Mouse (Mus musculus) central nervous system, embryonic 11.5 days (tissue): ENCODE measurements around the gene 1700013F07Rik. TPM values are rescaled to one million over a fixed set of nuclear protein-coding genes. Genes with fewer than 3 reads are reported as not detected.

ENCODE experiments used
- polyA plus RNA-seq: library from polyadenylated mRNA; depleted of rRNA; stranded (reverse); fragments of >200 nt; gene quantifications from 2 replicates; pipeline ENCODE4 v1.2.3, GENCODE M21; 2012; rRNA removed

1700013F07Rik gene
- polyA plus RNA-seq, result 0.28 and 0.42 TPM in 2 replicates

DNA sequence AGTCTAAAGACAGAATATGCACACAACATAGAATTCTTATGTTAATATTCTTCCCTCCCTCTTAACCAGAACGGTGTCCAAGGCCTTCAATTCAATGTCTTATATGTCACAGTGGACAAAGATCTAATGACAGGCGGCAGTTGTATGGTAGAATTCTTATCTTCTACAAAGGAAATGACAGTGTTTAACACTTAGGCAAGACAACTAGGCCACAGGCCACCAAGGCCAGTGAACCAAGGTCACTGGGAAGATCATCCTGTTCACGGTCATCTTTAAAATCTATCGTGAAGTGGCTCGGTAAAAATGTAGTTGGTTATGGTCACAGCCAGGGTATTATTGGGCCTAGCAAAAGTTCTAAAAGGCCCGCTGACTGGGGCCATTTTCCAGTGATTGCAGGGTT lies at the start of gene 1700013F07Rik:
Gene 1700013F07Rik, plus strand, starts transcription at position 200 of the 400 bp plus-strand sequence.

DNA sequence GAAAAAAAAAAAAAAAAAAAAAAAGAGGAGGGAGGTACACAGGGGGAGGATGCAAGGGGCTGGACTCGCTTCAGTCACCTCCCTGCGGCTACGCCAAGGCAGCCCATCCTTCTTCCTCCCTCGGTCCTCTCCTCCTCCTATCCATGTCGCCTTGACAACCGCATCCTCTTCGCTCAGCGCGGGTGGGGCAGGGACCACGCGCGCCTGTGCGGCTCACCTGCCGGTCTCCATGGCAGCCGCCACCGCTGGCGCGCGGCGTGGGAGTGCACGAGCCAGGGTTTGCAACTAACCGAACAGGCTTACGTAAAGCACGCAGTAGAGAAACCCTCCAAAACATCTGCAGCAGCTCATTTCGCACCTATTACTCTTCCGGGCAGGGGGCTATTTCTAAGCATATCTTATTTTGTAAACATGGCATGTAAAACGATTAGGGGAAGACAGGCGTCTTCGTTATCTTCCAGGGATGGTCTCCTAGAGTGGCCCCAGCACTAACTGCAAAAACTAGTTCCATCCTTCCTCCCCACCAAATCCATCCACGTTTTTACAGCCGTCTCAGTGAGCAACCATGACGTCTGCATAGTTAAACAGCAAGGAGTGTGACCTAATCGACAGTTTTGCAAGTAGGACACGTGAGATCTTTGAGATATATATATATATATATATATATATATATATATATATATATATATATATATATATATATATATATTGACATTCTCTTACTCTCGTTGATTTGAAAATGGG lies 2.7 kb downstream of the 1700013F07Rik start, which contains the start of gene 5330417C22Rik:
Gene 5330417C22Rik, minus strand, starts transcription at position 20 of the 744 bp plus-strand sequence.

DNA sequence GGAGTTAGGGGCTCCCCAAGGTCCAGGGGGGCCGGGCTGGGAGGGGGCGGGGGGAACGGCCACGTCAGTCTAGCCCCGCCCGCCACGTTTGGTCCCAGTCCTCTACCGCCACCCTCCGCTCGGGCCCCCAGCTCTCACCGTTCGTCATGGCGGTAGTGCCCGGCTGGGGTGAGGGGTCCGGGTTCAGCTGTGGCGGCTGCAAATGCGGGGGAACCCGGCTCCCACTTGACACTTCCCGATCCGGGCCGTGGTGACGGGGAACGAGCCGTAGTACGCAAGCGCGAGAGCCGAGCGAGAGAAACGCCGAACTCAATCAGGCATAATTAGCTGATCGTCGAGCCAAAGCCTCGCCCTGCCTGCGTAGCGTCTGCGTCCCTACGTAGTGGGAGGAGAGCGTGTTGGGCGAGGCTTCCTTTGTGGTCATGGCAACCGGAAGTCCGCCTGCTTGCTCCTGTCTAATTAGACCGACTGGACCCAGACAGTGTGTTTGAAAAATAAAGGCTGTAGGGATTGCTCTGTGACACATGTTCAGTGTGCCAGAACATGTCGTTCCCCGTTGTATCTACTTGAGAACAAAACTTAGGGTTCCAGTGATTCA lies 28.3 kb downstream of the 1700013F07Rik start, which contains the start of gene Tmem167b:
Gene Tmem167b, minus strand, starts transcription at position 334 of the 598 bp plus-strand sequence.

DNA sequence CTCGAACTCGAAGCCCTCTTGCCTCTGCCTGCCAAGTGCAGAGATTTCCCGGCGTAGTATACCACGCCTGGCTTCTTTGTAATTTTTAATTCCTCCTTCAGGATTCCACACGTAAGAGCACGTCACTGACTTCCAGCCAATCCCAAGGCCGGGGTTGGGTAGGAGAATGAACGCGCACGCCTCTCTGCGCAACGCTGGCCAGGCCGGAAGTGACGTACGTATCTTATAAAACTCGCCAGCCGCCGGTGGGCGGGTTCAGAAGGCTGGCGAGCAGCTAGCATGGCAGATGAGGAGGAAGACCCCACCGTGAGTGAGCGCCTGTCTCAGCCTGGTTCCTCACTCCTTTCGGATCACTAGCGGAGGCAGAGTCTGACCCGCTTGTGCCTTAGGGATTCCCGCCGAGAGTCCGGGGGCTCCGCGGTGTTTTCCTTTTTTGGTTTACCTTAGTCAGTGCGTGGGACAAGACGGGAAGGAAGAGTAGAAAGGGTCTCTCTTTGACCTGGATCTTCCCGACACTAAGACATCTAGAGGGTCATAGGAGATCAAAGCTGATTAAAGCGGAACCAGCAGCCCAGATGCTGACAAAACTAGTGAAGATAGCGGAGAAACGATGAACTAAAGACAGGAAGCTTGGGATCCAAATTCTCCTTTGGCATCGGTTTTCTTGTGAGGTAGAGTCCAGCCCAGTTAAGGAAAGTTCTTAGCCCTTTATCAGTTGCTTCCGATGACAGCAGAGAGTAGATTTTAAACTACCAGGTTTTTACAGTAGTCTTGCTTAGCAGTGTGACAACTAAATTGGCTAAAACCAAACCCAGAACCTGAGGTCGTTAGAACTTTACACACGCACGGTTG lies 37.7 kb downstream of the 1700013F07Rik start, which contains the start of gene Taf13:
Gene Taf13, plus strand, starts transcription at position 256 of the 852 bp plus-strand sequence.

DNA sequence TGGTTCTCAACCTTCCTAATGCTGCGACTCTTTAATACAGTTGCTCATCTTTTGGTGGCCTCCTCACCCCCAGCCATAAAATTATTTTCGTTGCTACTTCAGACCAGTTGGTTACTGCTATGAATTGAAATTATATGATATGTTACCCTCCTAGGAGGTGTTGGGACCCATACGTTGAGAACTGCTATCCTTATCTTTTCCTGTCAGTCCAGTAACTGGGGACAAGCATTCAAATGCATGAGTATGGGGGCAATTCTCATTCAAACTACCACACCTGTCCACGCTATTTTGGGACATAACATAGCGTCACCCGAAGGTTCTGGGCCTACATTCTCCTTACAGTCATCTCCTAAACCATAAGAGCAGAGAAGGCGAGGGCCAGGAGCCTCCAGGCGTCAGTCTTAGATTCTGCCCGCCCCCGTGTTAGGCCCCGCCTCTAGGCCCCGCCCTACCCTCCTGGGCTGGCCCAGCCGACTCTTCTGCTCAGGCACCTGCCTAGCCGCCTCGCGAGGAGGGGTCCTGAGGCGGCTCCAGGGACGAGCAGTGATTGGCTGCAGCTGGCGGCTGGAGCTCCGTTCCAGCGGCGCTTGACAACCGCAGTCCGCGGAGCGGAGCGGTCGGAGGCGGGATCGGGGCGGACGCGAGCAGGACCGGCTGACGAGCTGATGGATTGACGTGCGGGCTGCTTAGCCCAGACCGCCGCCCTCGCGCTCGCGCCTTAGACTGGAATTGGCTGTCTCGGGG lies 57.0 kb downstream of the 1700013F07Rik start, which contains the start of gene Wdr47:
Gene Wdr47, plus strand, starts transcription at position 494 of the 744 bp plus-strand sequence.

Other genes with a start within 250 kb of the 1700013F07Rik start
- gene Mybphl, start 169.2 kb upstream of the 1700013F07Rik start, polyA plus RNA-seq, result 0.47 and 1.5 TPM in 2 replicates
- 104 and 117 TPM in 2 replicates for gene Psrc1, start 150.3 kb upstream of the 1700013F07Rik start, polyA plus RNA-seq
- 67.6 and 95.9 TPM in 2 replicates for gene Celsr2, start 118.6 kb upstream of the 1700013F07Rik start, polyA plus RNA-seq
- 131 and 259 TPM in 2 replicates for gene Sars, start 88.9 kb upstream of the 1700013F07Rik start, polyA plus RNA-seq
- 1.3 and 1.5 TPM in 2 replicates for gene 5330417C22Rik, start 2.4 kb downstream of the 1700013F07Rik start, polyA plus RNA-seq
- 16.5 and 21.5 TPM in 2 replicates for gene Tmem167b, start 28.3 kb downstream of the 1700013F07Rik start, polyA plus RNA-seq
- gene Taf13, start 37.5 kb downstream of the 1700013F07Rik start, polyA plus RNA-seq, result 44.1 and 69.3 TPM in 2 replicates
- 26.6 and 32.4 TPM in 2 replicates for gene Wdr47, start 57.1 kb downstream of the 1700013F07Rik start, polyA plus RNA-seq
- gene Clcc1, start 119.8 kb downstream of the 1700013F07Rik start, polyA plus RNA-seq, result 65.8 and 76.3 TPM in 2 replicates
- gene Gpsm2, start 188.2 kb downstream of the 1700013F07Rik start, polyA plus RNA-seq, result 42.9 and 56.1 TPM in 2 replicates
- 0.08 and 0.34 TPM in 2 replicates for gene Aknad1, start 205.5 kb downstream of the 1700013F07Rik start, polyA plus RNA-seq